Mouse (Mus musculus) forebrain, postnatal 0 days (tissue): ENCODE results near the gene Slc8b1. TPM values are rescaled to one million over a fixed set of nuclear protein-coding genes. Genes with fewer than 3 reads are reported as not detected.
"Not testable (repeated sequence)": the region's sequence is repeated elsewhere in the genome, so short reads cannot be mapped to it uniquely, and the experiment has no call there.

Experiments used
- ATAC-seq: fragments of 200-750 bp; cut with Nextera tagmentation; 2 replicates; pipeline ENCODE4 v1.8.0; 2017; ENCODE audit warnings: mild to moderate bottlenecking, moderate library complexity
- DNase-seq: peaks from one replicate; pipeline ENCODE4 v3.0.0-alpha.2; 2015
- H3K27ac ChIP-seq: fragments of 300-500 bp; sonication (generic); 2 replicates; pipeline ENCODE4 v1.5.1; 2014; ENCODE audit warnings: low read depth, mild to moderate bottlenecking, antibody characterized with exemption, low read length, moderate library complexity, mixed read lengths
- H3K27me3 ChIP-seq: fragments of 300-500 bp; sonication (generic); 2 replicates; pipeline ENCODE4 v1.6.1; 2014; ENCODE audit warnings: mild to moderate bottlenecking, low read length, mixed read lengths; ENCODE audit not compliant: insufficient read depth
- H3K36me3 ChIP-seq: fragments of 300-500 bp; sonication (generic); 2 replicates; pipeline ENCODE4 v1.6.1; 2014; ENCODE audit warnings: mild to moderate bottlenecking, moderate library complexity; ENCODE audit not compliant: insufficient read depth
- H3K4me1 ChIP-seq: fragments of 300-500 bp; sonication (generic); 2 replicates; pipeline ENCODE4 v1.6.1; 2014; ENCODE audit warnings: antibody characterized with exemption; ENCODE audit not compliant: insufficient read depth
- H3K4me2 ChIP-seq: fragments of 300-500 bp; sonication (generic); 2 replicates; pipeline ENCODE4 v1.6.1; 2014; ENCODE audit warnings: low read depth, mild to moderate bottlenecking, moderate library complexity
- H3K4me3 ChIP-seq: fragments of 300-500 bp; sonication (generic); 2 replicates; pipeline ENCODE4 v1.5.1; 2014; ENCODE audit warnings: low read depth, low read length, mixed read lengths
- H3K9ac ChIP-seq: fragments of 300-500 bp; sonication (generic); 2 replicates; pipeline ENCODE4 v1.6.1; 2014; ENCODE audit warnings: mild to moderate bottlenecking
- H3K9me3 ChIP-seq: fragments of 300-500 bp; sonication (generic); 2 replicates; pipeline ENCODE4 v1.6.1; 2016; ENCODE audit warnings: low read length
- CTCF ChIP-seq: sonication (generic); IDR thresholded peaks from 2 replicates; pipeline ENCODE4 v1.5.1; 2016; ENCODE audit warnings: antibody characterized with exemption, control low read depth, low read depth
- WGBS: fragments of 180-500 bp; shearing (Covaris S2); extraction: QIAGEN DNeasy Blood & Tissue Kit; methylation state at CpG from one replicate; pipeline ENCODE4 v1.1.7; 2014; 5-methylcytosine and 5-hydroxymethylcytosine counted together
- polyA plus RNA-seq: library from polyadenylated mRNA; unstranded; fragments of >200 nt; fragmentation: Nextera tagmentation; extraction: Ambion mirVana; gene quantifications from 2 replicates; pipeline ENCODE4 v1.2.1, GENCODE M21; 2015
- total RNA-seq: library from RNA; depleted of rRNA; stranded (reverse); fragments of >200 nt; gene quantifications from 2 replicates; pipeline ENCODE4 v1.2.3, GENCODE M21; 2014

Slc8b1 gene
- total and polyA plus RNA-seq, 2 experiments from 2014 or later: 2.0 to 4.9 TPM

- ATAC-seq (peak; percentile 58), DNase-seq (no peak)
- no peaks in the 10 kb centered on the region for H3K4me1 ChIP-seq
- H3K4me3 ChIP-seq: no peak overlapping the region
- H3K27ac ChIP-seq: no peak overlapping the region
- no peak overlapping the region for H3K9ac ChIP-seq
- WGBS: 71% methylated on average over 9 of the region's 9 CpGs
- peaks cover 26% of the 10 kb centered on the region for H3K36me3 ChIP-seq
- H3K27me3 ChIP-seq: no peaks in the 10 kb centered on the region
- H3K9me3 ChIP-seq: no peaks in the 10 kb centered on the region
- TF ChIP-seq CTCF: no peak
- H3K4me2 ChIP-seq: no peak overlapping the region
These were observed 17.0 kb upstream of the Slc8b1 start for GRCm38 (mm10) chr5:120493873-120494395.

- no peak overlapping the region for H3K27ac ChIP-seq
- ATAC-seq: no peak
- no peaks in the 10 kb centered on the region for H3K27me3 ChIP-seq
- DNase-seq: no peak
- no peak overlapping the region for H3K4me2 ChIP-seq
- no peak overlapping the region for H3K9ac ChIP-seq
- peaks cover 27% of the 10 kb centered on the region for H3K36me3 ChIP-seq
- no peaks in the 10 kb centered on the region for H3K4me1 ChIP-seq
- WGBS: 72% methylated on average over 10 of the region's 10 CpGs
- no peak overlapping the region for H3K4me3 ChIP-seq
- H3K9me3 ChIP-seq: no peaks in the 10 kb centered on the region
- no peak for TF ChIP-seq CTCF
These were observed 15.8 kb upstream of the Slc8b1 start for GRCm38 (mm10) chr5:120495064-120495702.

- Histone ChIP-seq H3K36me3 (peaks cover 27% of the 10 kb centered on the region), H3K4me3 (no peak overlapping the region), H3K4me1 (no peaks in the 10 kb centered on the region), H3K27ac (no peak overlapping the region), H3K9ac (no peak overlapping the region), H3K9me3 (no peaks in the 10 kb centered on the region), H3K27me3 (no peaks in the 10 kb centered on the region), H3K4me2 (no peak overlapping the region)
- TF ChIP-seq CTCF: no peak
- no peak for ATAC-seq
- DNase-seq: no peak
- 86% methylated on average over 13 of the region's 13 CpGs for WGBS
These were observed 15.2 kb upstream of the Slc8b1 start for GRCm38 (mm10) chr5:120495703-120496226.

- Histone ChIP-seq H3K4me3 (no peak overlapping the region), H3K4me1 (0 out of 2 replicates have a peak, but pooled peaks cover 5% of the 10 kb centered on the region), H3K9me3 (no peaks in the 10 kb centered on the region), H3K27ac (no peak overlapping the region), H3K27me3 (no peaks in the 10 kb centered on the region), H3K9ac (no peak overlapping the region), H3K36me3 (peaks cover 27% of the 10 kb centered on the region), H3K4me2 (no peak overlapping the region)
- no peak for DNase-seq
- WGBS: 91% methylated on average over 3 of the region's 3 CpGs
- TF ChIP-seq CTCF: no peak
- no peak for ATAC-seq
These were observed 13.9 kb upstream of the Slc8b1 start for GRCm38 (mm10) chr5:120497071-120497470.

GRCm38 (mm10) chr5:120499202-120499601 is 11.8 kb upstream of the Slc8b1 start:
- WGBS: 86% methylated on average over 4 of the region's 4 CpGs
- ATAC-seq (no peak), DNase-seq (no peak)
- no peaks in the 10 kb centered on the region for H3K27me3 ChIP-seq
- H3K4me2 ChIP-seq: no peak overlapping the region
- no peak overlapping the region for H3K9ac ChIP-seq
- peaks cover 22% of the 10 kb centered on the region for H3K36me3 ChIP-seq
- H3K9me3 ChIP-seq: no peaks in the 10 kb centered on the region
- H3K4me3 ChIP-seq: no peak overlapping the region
- H3K4me1 ChIP-seq: 0 out of 2 replicates have a peak, but pooled peaks cover 12% of the 10 kb centered on the region
- no peak for TF ChIP-seq CTCF
- H3K27ac ChIP-seq: no peak overlapping the region

- not testable (repeated sequence) for ATAC-seq, DNase-seq, H3K4me2 ChIP-seq, H3K9me3 ChIP-seq, H3K4me3 ChIP-seq, H3K9ac ChIP-seq, H3K27me3 ChIP-seq, H3K27ac ChIP-seq
- Histone ChIP-seq H3K36me3 (peaks cover 22% of the 10 kb centered on the region; the same call in 1 of the 2 replicates), H3K4me1 (0 out of 2 replicates have a peak, but pooled peaks cover 12% of the 10 kb centered on the region)
- 85% methylated on average over 9 of the region's 9 CpGs for WGBS
These were observed 10.4 kb upstream of the Slc8b1 start for GRCm38 (mm10) chr5:120500609-120501008.

GRCm38 (mm10) chr5:120502147-120502621 is 8.8 kb upstream of the Slc8b1 start:
- H3K4me1 ChIP-seq: 0 out of 2 replicates have a peak, but pooled peaks cover 12% of the 10 kb centered on the region
- DNase-seq: peak; percentile 52
- WGBS: 60% methylated on average over 9 of the region's 9 CpGs
- H3K9me3 ChIP-seq: no peaks in the 10 kb centered on the region
- H3K9ac ChIP-seq: no peak overlapping the region
- peak overlapping the region; percentile 94; the same call in 1 of the 2 replicates for H3K4me3 ChIP-seq
- no peaks in the 10 kb centered on the region for H3K27me3 ChIP-seq
- peak; percentile 26; the same call in 1 of the 2 replicates for ATAC-seq
- TF ChIP-seq CTCF: no peak
- H3K36me3 ChIP-seq: peaks cover 12% of the 10 kb centered on the region; the same call in 1 of the 2 replicates
- peak overlapping the region; percentile 86 for H3K4me2 ChIP-seq
- no peak overlapping the region for H3K27ac ChIP-seq
